Mouse (Mus musculus) neural tube, embryonic 14.5 days (tissue): ENCODE data around the gene Tnfaip1. TPM values are rescaled to one million over a fixed set of nuclear protein-coding genes. Genes with fewer than 3 reads are reported as not detected.

ENCODE experiments used
- ATAC-seq: fragments of 200-750 bp; cut with Nextera tagmentation; 2 replicates; pipeline ENCODE4 v1.8.0; 2017; ENCODE audit warnings: low read depth, mild to moderate bottlenecking, moderate TSS enrichment, moderate library complexity
- H3K27ac ChIP-seq: fragments of 300-500 bp; sonication (generic); 2 replicates; pipeline ENCODE4 v1.5.1; 2014; ENCODE audit warnings: low read depth, mild to moderate bottlenecking, control low read depth, low read length, moderate library complexity, mixed read lengths
- H3K27me3 ChIP-seq: fragments of 300-500 bp; sonication (generic); 2 replicates; pipeline ENCODE4 v1.6.1; 2014; ENCODE audit warnings: low read length; ENCODE audit not compliant: control insufficient read depth, insufficient read depth
- H3K36me3 ChIP-seq: fragments of 300-500 bp; sonication (generic); 2 replicates; pipeline ENCODE4 v1.6.1; 2014; ENCODE audit warnings: low read length, mixed read lengths; ENCODE audit not compliant: control insufficient read depth, insufficient read depth
- H3K4me1 ChIP-seq: fragments of 300-500 bp; sonication (generic); 2 replicates; pipeline ENCODE4 v1.6.1; 2014; ENCODE audit warnings: low read length; ENCODE audit not compliant: control insufficient read depth, insufficient read depth
- H3K4me2 ChIP-seq: fragments of 300-500 bp; sonication (generic); 2 replicates; pipeline ENCODE4 v1.6.1; 2014; ENCODE audit warnings: mild to moderate bottlenecking, low read depth, low read length, control low read depth
- H3K4me3 ChIP-seq: fragments of 300-500 bp; sonication (generic); 2 replicates; pipeline ENCODE4 v1.5.1; 2014; ENCODE audit warnings: low read depth, low read length, control low read depth, mixed read lengths
- H3K9ac ChIP-seq: fragments of 300-500 bp; sonication (generic); replicated peaks from 2 replicates; pipeline ENCODE4 v1.6.1; 2014; ENCODE audit warnings: low read depth, mild to moderate bottlenecking, control low read depth, low read length, mixed read lengths
- H3K9me3 ChIP-seq: fragments of 300-500 bp; sonication (generic); 2 replicates; pipeline ENCODE4 v1.6.1; 2016; ENCODE audit warnings: low read length; ENCODE audit not compliant: control insufficient read depth
- WGBS: fragments of 180-500 bp; shearing (Covaris S2); extraction: QIAGEN DNeasy Blood & Tissue Kit; methylation state at CpG from one replicate; pipeline ENCODE4 v1.1.7; 2014; 5-methylcytosine and 5-hydroxymethylcytosine counted together
- polyA plus RNA-seq: library from polyadenylated mRNA; unstranded; fragments of >200 nt; fragmentation: Nextera tagmentation; extraction: Ambion mirVana; gene quantifications from 2 replicates; pipeline ENCODE4 v1.2.1, GENCODE M21; 2014

The Tnfaip1 gene
- polyA plus RNA-seq, 1 experiment from 2014 or later, result 49.3 TPM

DNA sequence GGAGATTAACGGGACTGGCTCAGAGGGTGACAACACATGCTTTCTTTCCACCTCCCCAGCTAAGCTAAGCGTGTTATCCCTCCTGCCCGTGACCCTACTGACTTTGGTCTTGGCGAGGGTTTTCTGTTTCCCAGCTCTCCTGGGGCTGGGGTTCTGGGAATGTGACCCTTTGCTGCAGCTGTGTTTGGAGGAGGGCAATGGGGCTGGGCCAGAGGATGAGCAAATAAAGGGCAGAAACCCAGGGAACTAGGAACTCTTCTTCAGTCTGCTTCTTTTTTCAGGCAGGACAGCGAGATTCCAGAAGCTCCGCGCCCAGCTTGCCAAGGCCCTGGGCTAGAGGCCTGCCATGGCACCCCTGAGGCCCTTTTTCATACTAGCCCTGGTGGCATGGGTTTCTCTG, 37.1 kb downstream of the Tnfaip1 start, which contains the start of gene Vtn:
Vtn (plus strand) TSS at position 88 of the 400 bp plus-strand sequence.
- 67% methylated on average over 7 of the region's 7 CpGs for WGBS
- 0 out of 2 replicates have a peak within 1 kb of the TSS, but pooled peaks have one; percentile 13 for H3K9ac ChIP-seq
- no peaks in the 10 kb centered on the region for H3K36me3 ChIP-seq
- peaks cover 15% of the 10 kb centered on the region for H3K4me1 ChIP-seq
- H3K9me3 ChIP-seq, result no peaks in the 10 kb centered on the region
- peak within 1 kb of the TSS; percentile 61 for H3K4me2 ChIP-seq
- H3K4me3 ChIP-seq, result peak within 1 kb of the TSS; percentile 82
- H3K27ac ChIP-seq, result peak within 1 kb of the TSS; percentile 86
- H3K27me3 ChIP-seq, result no peaks in the 10 kb centered on the region
- no peak for ATAC-seq

GRCm38 (mm10) chr11:78497544-78498522, 38.3 kb downstream of the Tnfaip1 start, which contains the start of gene Sarm1:
Gene Sarm1, minus strand, starts transcription at chr11:78497754.
- H3K4me3 ChIP-seq, result peak within 1 kb of the TSS; percentile 82
- no peaks in the 10 kb centered on the region for H3K36me3 ChIP-seq
- ATAC-seq, result peak; percentile 96
- peak within 1 kb of the TSS; percentile 61 for H3K4me2 ChIP-seq
- H3K9me3 ChIP-seq, result no peaks in the 10 kb centered on the region
- peak within 1 kb of the TSS; percentile 82 for H3K9ac ChIP-seq
- no peaks in the 10 kb centered on the region for H3K27me3 ChIP-seq
- 3% methylated on average over 36 of the region's 36 CpGs for WGBS
- peaks cover 15% of the 10 kb centered on the region for H3K4me1 ChIP-seq
- H3K27ac ChIP-seq, result peak within 1 kb of the TSS; percentile 86

- no peaks in the 10 kb centered on the region for H3K27me3 ChIP-seq
- peak overlapping the region; percentile 82 for H3K9ac ChIP-seq
- peaks cover 15% of the 10 kb centered on the region for H3K4me1 ChIP-seq
- peak; percentile 79 for ATAC-seq
- H3K36me3 ChIP-seq, result no peaks in the 10 kb centered on the region
- H3K4me2 ChIP-seq, result peak overlapping the region; percentile 61
- H3K9me3 ChIP-seq, result no peaks in the 10 kb centered on the region
- peak overlapping the region; percentile 86 for H3K27ac ChIP-seq
- H3K4me3 ChIP-seq, result peak overlapping the region; percentile 82
- WGBS, result under 1% methylated on average over 44 of the region's 44 CpGs
Measured at GRCm38 (mm10) chr11:78497071-78497541, 39.0 kb downstream of the Tnfaip1 start.

DNA sequence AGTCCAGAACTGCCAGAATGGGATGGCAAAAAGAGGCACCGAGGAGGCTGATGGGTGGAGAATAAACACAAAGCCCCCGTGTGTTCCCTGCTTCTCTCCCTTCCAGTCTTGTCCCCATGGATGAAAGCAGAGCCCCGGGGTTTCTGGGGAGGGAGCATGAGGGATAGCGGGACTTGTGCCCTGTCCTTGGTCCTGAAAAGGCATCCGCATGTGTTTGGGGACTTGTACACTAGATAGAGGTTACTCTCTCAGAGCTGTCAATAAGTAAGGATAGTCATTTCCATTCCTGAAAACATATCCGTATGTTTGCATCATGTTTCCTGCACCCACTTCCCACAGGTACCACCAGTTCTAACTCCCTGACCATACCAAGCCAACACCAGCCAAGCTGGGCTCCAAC, 40.2 kb downstream of the Tnfaip1 start:
- Histone ChIP-seq H3K27ac (no peak overlapping the region), H3K27me3 (peaks cover 5% of the 10 kb centered on the region; the same call in 1 of the 2 replicates), H3K4me1 (peaks cover 15% of the 10 kb centered on the region), H3K9ac (peak overlapping the region; percentile 82), H3K4me3 (peak overlapping the region; percentile 82), H3K9me3 (no peaks in the 10 kb centered on the region), H3K4me2 (peak overlapping the region; percentile 61), H3K36me3 (no peaks in the 10 kb centered on the region)
- no peak for ATAC-seq
- 10% methylated on average over 6 of the region's 6 CpGs for WGBS

- no peak overlapping the region for H3K27ac ChIP-seq
Measured at GRCm38 (mm10) chr11:78490781-78491241, 45.3 kb downstream of the Tnfaip1 start.

GRCm38 (mm10) chr11:78488168-78488567, 48.0 kb downstream of the Tnfaip1 start:
- Histone ChIP-seq H3K36me3 (peaks cover 28% of the 10 kb centered on the region), H3K4me3 (no peak overlapping the region), H3K27me3 (peaks cover 7% of the 10 kb centered on the region; the same call in 1 of the 2 replicates), H3K4me1 (peaks cover 7% of the 10 kb centered on the region), H3K27ac (no peak overlapping the region), H3K9me3 (no peaks in the 10 kb centered on the region), H3K4me2 (no peak overlapping the region), H3K9ac (no peak overlapping the region)
- 6% methylated on average over 8 of the region's 8 CpGs for WGBS
- peak; percentile 22; the same call in 1 of the 2 replicates for ATAC-seq

More at GRCm38 (mm10) chr11:78490781-78491241, 45.3 kb downstream of the Tnfaip1 start:
- Histone ChIP-seq H3K9me3 (no peaks in the 10 kb centered on the region), H3K4me2 (peak overlapping the region; percentile 37), H3K27me3 (peaks cover 7% of the 10 kb centered on the region; the same call in 1 of the 2 replicates), H3K4me3 (peak overlapping the region; percentile 16), H3K4me1 (peaks cover 10% of the 10 kb centered on the region), H3K36me3 (peaks cover 26% of the 10 kb centered on the region), H3K9ac (peak overlapping the region; percentile 32; the same call in 1 of the 2 replicates)
- 6% methylated on average over 48 of the region's 48 CpGs for WGBS
- peak; percentile 72; the same call in 1 of the 2 replicates for ATAC-seq

- peaks cover 37% of the 10 kb centered on the region for H3K36me3 ChIP-seq
- 0 out of 2 replicates have a peak, but pooled peaks cover 2% of the 10 kb centered on the region for H3K27me3 ChIP-seq
- H3K27ac ChIP-seq, result no peak overlapping the region
- H3K4me3 ChIP-seq, result no peak overlapping the region
- H3K4me1 ChIP-seq, result no peaks in the 10 kb centered on the region
- H3K4me2 ChIP-seq, result no peak overlapping the region
- no peak overlapping the region for H3K9ac ChIP-seq
- no peaks in the 10 kb centered on the region for H3K9me3 ChIP-seq
- no peak for ATAC-seq
- 64% methylated on average over 7 of the region's 7 CpGs for WGBS
Measured at GRCm38 (mm10) chr11:78483639-78484038, 52.5 kb downstream of the Tnfaip1 start.

- H3K27me3 ChIP-seq, result no peaks in the 10 kb centered on the region
- 75% methylated on average over 3 of the region's 3 CpGs for WGBS
- no peak overlapping the region for H3K4me3 ChIP-seq
- H3K4me1 ChIP-seq, result no peaks in the 10 kb centered on the region
- no peak overlapping the region for H3K27ac ChIP-seq
- H3K9ac ChIP-seq, result no peak overlapping the region
- H3K36me3 ChIP-seq, result peaks cover 10% of the 10 kb centered on the region
- no peak overlapping the region for H3K4me2 ChIP-seq
- no peak for ATAC-seq
- no peaks in the 10 kb centered on the region for H3K9me3 ChIP-seq
Measured at GRCm38 (mm10) chr11:78475289-78475688, 60.8 kb downstream of the Tnfaip1 start.
